Mouse (Mus musculus) G1E-ER4 (cell line): Measurements from ENCODE around the gene Edem3. TPM values are rescaled to one million over a fixed set of nuclear protein-coding genes. Genes with fewer than 3 reads are reported as not detected.

ENCODE experiments used
- GATA1 ChIP-seq: IDR thresholded peaks from one replicate; pipeline ENCODE4 v1.8.0; 2012; ENCODE audit warnings: low read length, inconsistent platforms
- polyA plus RNA-seq: library from polyadenylated mRNA; stranded (reverse); fragments of >175 nt; gene quantifications from 2 replicates; pipeline ENCODE4 v1.2.3, GENCODE M21; 2012

Edem3 gene
- polyA plus RNA-seq, 1 experiment = 10.3 TPM

DNA sequence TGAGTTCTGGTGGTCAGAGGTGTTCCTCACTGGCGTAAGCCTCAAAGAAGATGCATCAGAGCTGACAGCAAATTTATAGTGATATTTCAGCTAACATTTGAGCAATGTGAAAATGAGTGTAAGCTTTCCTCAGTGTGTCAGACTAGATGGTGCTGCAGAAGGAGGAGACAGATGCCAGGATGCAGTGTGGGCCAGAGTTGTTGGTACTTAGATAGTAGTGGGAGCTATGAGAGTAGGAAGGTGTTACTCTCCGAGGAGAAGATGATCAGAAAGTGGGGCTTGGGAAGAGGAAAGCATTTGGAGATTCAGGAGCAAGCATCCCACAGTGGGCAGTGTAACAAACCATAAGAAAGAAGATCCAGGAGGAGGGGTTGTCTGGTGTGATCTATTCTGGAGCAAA lies 22.4 kb downstream of the Edem3 start:
- TF ChIP-seq GATA1 = no peak

DNA sequence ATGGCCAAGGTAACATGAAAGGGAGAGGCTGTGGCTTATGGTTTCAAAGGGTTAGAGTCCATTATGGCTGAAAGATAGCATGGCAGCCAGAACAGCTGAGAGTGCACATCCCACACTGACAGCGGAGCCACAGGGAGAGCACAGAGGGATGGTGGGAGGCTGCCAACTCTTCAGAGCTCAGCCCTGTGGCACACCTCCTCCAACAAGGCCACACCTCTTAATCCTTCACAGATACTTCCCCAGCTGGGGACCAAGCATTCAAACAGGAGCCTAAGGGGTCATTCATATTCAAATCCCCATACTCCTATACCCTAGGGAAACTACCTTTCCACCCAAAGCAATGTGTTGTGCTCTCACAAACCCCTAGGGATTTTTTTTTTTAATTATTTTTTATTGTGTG lies 23.4 kb downstream of the Edem3 start:
- no peak for TF ChIP-seq GATA1

DNA sequence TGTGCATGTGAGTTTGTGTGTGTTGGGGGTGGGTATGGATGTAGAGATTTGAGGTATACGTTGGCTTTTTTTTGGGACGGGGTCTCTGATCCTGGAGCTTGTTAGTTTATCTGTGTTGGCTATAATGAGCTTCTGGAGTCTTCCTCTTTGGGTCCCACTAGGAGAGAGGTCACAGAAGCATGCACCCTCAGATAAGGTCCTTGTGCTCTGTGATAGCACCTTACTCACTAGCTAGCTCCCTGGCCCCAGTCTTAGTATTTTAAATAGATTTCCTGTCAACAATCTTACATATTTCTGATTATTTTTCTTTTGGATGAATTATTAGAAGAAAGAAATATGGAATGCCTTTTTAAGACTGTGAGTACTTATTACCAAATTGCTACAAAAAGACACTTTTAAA lies 24.1 kb downstream of the Edem3 start:
- no peak for TF ChIP-seq GATA1

DNA sequence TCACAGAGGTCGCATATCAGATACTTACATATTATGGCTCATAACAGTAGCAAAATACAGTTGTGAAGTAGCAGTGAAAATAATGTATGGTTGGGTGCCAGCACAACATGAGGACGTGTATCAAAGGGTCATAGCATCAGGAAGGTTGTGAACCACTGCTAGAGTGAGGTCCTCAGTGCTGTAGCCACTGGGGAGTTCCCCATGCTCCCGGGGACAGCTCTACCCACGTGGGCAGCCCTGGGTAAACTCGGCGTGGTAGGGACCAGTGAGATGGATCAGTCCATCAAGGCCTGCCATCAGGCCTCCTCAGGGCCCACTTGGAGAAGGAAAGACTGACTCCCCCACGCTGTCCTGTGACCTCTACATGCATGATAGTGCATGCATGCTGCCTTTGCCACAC lies 26.3 kb downstream of the Edem3 start:
- TF ChIP-seq GATA1 = no peak

DNA sequence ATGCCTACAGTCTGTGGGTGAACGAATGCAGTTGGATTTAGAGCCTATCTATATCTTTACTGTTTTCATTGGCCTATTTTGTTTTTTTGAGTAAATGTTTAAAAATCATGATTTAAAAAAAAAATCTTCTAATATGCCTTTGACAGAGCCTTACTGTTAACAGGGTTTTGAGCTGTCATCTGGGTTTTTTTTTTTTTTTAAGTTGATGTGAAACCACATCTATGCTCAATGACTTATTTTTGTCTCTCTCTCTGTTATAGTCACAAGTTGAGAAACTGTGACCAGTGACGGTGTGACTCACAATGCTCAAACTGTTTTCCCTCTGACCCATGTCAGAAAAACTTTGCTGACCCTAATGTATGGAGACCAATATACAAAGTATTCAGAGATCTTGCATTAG lies 28.2 kb downstream of the Edem3 start:
- no peak for TF ChIP-seq GATA1

DNA sequence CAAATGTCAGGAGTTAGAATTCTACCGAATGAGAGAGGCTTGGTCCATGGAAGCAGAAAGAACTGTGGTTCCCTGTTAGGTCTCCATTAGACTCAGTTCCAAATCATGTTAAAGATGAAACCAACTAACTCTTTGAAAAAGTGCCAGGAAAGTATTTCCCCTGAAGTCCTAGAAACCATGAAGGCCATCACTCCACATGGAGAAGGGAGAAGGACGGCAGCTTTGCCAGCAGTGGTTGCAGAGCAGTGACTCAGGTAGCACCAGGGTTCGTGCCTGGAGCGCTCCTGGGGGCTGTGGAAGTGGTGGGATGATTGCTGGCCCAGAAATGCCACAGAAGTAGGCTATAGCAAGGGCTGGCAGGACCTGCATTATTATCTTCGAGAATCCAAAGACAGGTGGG lies 31.2 kb downstream of the Edem3 start:
- no peak for TF ChIP-seq GATA1

DNA sequence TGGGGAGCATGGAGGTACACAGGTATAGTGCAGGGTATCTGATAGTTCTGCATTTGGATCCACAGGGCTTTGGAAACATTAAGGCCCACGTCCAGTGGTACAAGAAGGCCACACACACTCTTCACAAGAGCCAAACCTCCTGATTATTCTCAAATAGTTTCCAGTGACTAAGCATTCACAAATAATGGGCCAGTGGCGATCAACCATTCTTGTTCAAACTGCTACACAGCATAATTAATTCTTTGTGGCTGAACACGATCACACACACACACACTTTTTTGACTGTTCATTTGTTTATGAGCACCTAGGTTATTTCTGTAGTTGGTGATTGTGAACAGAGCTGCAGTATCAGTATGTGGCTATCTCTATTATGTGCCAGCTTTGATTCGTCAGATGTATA lies 34.0 kb downstream of the Edem3 start:
- TF ChIP-seq GATA1 = no peak

DNA sequence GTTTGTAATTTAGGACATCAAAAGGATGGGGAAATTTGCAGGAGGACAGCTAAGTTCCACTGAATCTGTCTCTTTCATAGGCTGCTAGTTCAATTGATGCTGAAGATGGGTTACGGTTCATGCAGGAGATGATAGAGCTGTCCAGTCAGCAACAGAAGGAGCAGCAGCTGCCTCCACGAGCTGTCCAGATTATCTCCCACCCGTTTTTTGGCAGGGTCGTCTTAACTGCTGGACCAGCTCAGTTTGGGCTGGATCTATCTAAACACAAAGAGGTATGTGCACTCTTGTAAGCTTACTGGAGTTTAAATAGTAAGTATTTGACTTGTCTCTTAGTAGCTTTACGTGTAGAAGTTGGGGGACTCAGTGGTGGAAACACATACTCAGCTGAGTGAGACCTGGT lies 52.1 kb downstream of the Edem3 start:
- no peak for TF ChIP-seq GATA1

DNA sequence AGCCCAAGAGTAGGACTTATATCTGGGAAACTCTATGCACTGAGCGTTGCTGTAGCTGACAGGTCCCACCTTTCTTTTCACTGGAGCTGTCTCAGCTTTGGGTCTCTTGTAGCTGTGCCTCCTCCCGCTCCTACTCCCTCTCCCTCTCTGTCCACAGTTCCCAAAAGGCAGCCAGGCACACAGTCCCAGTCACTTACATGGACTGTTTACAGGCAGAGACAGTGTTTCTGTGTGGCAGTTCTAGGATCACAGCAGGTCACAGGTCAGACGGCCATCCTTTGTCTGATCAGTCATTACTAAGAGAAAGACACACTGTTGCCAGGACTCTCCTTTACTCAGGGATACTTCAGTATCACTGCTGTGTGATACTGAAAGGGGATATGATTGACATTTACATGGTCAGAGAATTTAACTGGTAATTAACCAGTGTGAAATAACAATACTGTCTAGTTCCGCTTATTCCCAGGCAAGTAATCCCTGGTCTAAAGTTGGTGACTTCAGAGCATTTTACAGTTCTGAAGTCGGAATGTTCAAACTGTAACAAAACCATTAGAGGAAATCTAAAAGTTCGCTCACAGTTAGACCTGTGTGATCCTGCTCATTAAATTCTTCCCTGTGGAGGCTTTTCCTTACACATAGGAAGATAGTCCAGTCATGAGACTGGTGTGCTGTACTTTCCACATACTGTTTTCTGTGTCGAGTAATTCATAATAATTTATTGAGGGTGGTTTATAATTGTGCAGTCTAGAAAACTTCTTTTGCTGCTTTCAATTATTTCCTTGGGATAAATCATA lies 55.7 kb downstream of the Edem3 start:
- TF ChIP-seq GATA1 = no peak

DNA sequence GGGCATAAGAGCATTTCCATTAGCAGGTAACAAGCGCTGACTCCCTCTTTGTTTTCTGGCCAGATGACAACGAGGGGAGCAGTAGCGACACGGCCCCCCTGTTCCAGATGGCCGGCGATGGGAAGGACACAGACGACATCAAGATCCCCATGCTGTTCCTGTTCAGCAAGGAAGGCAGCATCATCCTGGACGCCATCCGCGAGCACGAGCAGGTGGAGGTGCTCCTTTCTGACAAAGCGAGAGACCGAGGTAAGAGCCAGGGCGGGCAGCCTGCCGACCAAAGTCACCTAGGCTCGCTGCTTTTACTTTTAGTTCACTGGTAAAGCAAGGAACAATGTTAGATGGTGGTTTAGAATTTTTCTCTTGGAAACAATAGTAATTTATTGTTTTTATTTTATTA lies 56.3 kb downstream of the Edem3 start:
- TF ChIP-seq GATA1 = no peak

DNA sequence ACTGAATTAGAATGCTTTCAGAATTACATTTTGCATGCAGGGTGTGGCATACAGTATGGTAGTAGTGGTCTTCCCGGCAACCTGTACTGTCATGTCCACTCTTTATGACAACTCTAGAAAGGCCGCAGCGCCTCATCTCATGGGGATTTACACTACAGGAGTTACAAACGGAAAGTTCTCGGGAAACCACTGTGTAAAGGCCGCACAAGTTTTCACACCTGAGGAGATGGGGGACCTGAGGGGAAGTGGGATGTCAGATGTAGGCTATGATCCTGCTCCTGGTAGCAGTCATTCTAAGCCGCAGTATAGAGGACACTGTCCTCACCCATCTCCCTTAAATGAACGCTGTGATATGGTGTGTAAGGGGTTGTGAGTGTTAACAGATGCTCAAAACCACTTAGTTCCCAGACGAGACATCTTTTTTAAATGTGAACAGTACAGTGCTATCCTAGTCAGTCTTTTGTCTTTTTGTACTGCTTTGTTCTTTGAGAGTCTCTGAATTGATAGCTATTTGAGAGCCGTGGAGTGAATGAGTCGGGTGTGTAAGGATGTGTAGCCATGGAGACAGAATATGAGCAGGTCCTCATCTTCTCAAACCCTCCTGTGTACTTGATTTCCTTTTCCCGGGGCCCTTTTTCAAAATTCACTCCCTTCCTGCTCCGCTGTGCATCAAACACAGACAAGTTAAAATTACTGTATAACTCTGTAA lies 57.0 kb downstream of the Edem3 start:
- no peak for TF ChIP-seq GATA1

DNA sequence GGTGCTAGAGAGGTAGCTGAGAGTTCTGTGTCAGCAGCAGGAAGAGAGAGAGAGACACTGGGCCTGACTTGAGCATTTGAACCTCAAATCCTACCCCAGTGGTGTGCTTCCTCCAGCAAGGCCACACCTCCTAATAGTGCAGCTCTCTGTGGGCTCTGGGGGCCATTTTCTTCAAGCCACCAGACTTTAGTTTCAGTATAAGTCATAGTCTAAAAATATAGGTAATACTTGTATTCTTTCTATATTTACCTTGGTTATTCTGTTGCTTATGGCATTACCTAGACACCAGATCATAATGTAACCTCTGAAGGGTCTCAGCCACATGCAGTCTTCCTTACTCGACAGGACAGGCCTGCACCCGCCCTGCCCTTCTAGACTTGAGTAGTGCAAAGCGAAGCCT lies 60.9 kb downstream of the Edem3 start:
- no peak for TF ChIP-seq GATA1

DNA sequence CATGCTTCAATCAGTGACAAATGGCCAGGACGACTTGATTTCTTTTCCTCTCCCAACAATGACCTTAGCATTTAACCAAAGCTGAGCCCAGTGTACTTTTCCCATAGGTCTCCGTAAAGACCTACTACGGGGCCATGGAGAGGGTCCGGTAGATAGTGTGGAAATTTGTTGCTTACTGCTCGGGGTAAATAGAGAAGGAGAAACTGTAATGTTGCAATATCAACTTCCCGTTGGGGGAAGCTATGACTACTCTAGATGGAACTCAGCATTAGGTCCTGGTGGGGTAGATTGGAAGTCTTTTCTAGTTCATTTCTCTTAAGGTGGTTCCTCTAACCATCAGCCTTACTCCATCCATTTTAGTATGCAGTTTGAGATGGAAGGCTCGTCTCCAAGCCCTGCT lies 64.0 kb downstream of the Edem3 start:
- no peak for TF ChIP-seq GATA1

DNA sequence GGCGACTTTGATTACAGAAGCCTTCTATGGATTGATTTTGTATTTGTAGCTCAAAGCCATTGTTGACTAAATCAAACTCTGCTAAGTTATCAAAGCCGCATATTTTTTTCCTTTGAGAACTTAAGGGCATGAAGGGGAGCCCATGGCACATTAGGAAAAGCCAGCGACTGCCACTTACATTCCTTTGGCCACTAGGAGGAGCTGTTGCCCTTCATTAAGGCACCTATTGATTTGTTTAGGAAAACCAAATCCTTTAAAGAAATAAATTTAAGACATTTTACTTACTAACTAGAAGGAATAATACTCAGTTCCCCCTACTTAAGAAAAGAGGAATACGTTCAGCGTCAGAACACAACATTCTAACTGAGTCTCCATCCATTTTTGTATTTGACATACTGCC lies 65.3 kb downstream of the Edem3 start:
- no peak for TF ChIP-seq GATA1

DNA sequence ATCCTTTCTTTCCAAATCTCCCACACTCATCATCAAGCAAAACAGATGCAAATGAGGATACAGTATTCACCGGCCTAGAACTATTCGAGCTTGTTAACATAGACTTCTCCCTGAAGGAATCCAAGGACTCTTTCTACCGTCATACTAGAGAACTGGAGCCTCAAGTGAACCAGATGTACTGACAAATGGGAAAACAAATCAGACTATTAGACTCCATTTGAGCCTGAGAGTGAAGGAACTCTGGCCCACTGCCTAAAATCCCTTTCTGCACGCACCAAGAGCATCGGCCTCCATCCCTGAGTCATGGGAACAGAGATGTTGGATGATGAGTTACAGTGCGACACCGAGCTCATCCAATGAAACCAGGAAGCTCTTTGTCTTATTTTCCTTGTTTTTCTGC lies 69.9 kb downstream of the Edem3 start:
- TF ChIP-seq GATA1 = no peak

DNA sequence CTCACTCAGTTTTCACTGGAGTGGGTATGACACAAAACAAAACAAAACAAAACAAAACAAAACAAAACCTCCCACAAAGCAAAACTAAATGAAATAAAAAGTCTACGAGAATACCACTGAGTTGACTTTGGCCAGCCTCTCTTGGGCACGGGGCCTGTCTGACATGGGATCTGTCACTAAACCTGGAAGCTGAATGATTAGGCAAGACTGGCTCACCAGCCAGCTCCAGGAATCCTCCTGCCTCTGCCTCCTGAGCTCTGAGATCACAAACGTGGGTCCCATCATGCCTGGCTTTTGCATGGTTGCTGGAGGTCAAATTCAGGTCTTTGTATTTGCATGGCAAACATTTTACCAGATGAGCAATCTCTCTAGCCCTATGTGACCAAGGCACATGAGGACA lies 76.6 kb downstream of the Edem3 start:
- no peak for TF ChIP-seq GATA1

DNA sequence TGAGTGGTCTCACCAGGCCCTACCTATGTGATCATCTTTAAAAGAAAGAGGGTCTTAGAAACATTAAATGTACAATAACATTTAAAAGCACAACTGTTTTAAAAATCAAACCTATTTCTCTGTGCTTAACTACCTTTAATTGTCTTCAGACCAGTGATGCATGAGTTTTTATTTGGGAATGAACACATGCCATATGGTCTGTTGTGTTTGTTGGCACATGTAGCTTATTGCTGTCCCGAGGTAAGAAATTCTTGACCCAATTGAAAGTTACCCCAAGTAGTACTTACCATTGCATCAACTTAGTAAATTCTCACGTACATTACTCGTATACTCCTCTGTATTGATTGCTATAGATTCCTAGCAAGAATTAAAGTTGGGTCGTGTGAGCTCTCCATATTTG lies 80.1 kb downstream of the Edem3 start:
- TF ChIP-seq GATA1 = no peak
